Mouse (Mus musculus): Measurements from ENCODE around the gene Slc7a10.

DNA sequence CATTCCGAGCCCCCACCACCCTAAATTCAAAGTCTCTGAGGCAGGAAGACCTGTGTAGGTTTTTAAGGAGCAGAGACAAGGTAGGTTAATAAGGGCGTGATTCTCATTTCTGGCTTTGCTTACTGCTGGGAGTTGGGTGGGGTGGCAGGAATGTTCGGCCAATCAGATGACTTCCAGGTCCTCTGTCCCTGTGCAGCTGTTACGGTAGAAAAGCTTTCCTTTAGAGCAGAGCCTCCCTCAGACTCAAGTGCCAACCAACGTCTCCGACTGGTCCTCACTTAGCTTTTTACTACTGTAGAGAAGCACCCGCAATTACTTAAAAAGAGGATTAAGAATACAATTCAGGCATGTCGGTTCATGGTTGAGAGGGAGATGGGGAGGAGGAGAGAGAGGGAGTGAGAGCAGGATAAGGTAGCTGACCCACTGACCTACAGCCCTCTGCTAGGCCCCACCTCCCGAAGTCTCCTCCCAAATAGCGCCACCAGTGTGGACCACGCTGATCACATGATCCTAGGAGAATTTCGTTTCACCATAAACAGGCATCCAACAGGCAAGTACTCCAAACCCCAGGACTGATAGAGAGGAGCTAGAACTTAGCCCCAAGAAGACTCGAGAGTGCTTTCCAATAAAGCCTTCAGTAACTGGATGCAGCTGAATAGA, 46.7 kb downstream of the Slc7a10 start:
- TF ChIP-seq CTCF (conservative IDR thresholded peaks at IDR 0.05; ENCODE audit: low read length) (no peak), NANOG (IDR thresholded peaks at IDR 0.05; ENCODE audit: borderline replicate concordance, low read length) (no peak), POU5F1 (IDR thresholded peaks at IDR 0.05; ENCODE audit: borderline replicate concordance, low read length) (no peak)

All from E14TG2a.4 (cell line).